Mouse (Mus musculus): ENCODE measurements around the gene Tomm22. TPM values are rescaled to one million over a fixed set of nuclear protein-coding genes. Genes with fewer than 3 reads are reported as not detected.
A peak's percentile ranks its signal among the peaks of the same experiment; 100 is the strongest.

Gene Tomm22
- polyA plus RNA-seq, 1 experiment, result 129 TPM

GRCm38 (mm10) chr15:79715646-79716045, 45.0 kb downstream of the Tomm22 start:
- Histone ChIP-seq H3K4me1 (ENCODE audit: control insufficient read depth, insufficient read depth, low read length) (peaks cover 5% of the 10 kb centered on the region), H3K4me3 (ENCODE audit: insufficient read depth, low read length) (no peak overlapping the region), H3K27ac (ENCODE audit: insufficient read depth, low read depth, low read length) (no peak overlapping the region)
- TF ChIP-seq POLR2A (IDR thresholded peaks at IDR 0.05; ENCODE audit: borderline replicate concordance, low read depth, low read length), result no peak
- TF ChIP-seq CTCF (IDR thresholded peaks at IDR 0.05; ENCODE audit: low read depth, low read length), result no peak

GRCm38 (mm10) chr15:79716710-79717109, 46.0 kb downstream of the Tomm22 start:
- Histone ChIP-seq H3K27ac (ENCODE audit: insufficient read depth, low read depth, low read length) (no peak overlapping the region), H3K4me3 (ENCODE audit: insufficient read depth, low read length) (no peak overlapping the region), H3K4me1 (ENCODE audit: control insufficient read depth, insufficient read depth, low read length) (peaks cover 9% of the 10 kb centered on the region)
- TF ChIP-seq POLR2A (IDR thresholded peaks at IDR 0.05; ENCODE audit: borderline replicate concordance, low read depth, low read length), result no peak
- TF ChIP-seq CTCF (IDR thresholded peaks at IDR 0.05; ENCODE audit: low read depth, low read length), result no peak

- TF ChIP-seq CTCF (IDR thresholded peaks at IDR 0.05; ENCODE audit: low read depth, low read length) (no peak), POLR2A (IDR thresholded peaks at IDR 0.05; ENCODE audit: borderline replicate concordance, low read depth, low read length) (no peak)
- H3K4me3 ChIP-seq (ENCODE audit: insufficient read depth, low read length), result no peak overlapping the region
- H3K4me1 ChIP-seq (ENCODE audit: control insufficient read depth, insufficient read depth, low read length), result peaks cover 9% of the 10 kb centered on the region
- H3K27ac ChIP-seq (ENCODE audit: insufficient read depth, low read depth, low read length), result peak overlapping the region; percentile 48
These were observed 49.6 kb downstream of the Tomm22 start for GRCm38 (mm10) chr15:79720267-79720666.

- peaks cover 9% of the 10 kb centered on the region for H3K4me1 ChIP-seq (ENCODE audit: control insufficient read depth, insufficient read depth, low read length)
- H3K4me3 ChIP-seq (ENCODE audit: insufficient read depth, low read length), result no peak overlapping the region
- no peak for TF ChIP-seq POLR2A (IDR thresholded peaks at IDR 0.05; ENCODE audit: borderline replicate concordance, low read depth, low read length)
- peak overlapping the region; percentile 48 for H3K27ac ChIP-seq (ENCODE audit: insufficient read depth, low read depth, low read length)
These were observed 50.1 kb downstream of the Tomm22 start for GRCm38 (mm10) chr15:79720796-79721195.

Other genes starting within 250 kb of the Tomm22 start
- gene Csnk1e, start 215.3 kb upstream of the Tomm22 start, polyA plus RNA-seq (2012; ENCODE audit: insufficient read depth, insufficient read length, missing spikeins), result 60.7 and 61.8 TPM in 2 replicates
- gene Kcnj4, start 165.6 kb upstream of the Tomm22 start, polyA plus RNA-seq (2012; ENCODE audit: insufficient read depth, insufficient read length, missing spikeins), result not detected in 2 replicates
- gene Kdelr3, start 154.4 kb upstream of the Tomm22 start, polyA plus RNA-seq (2012; ENCODE audit: insufficient read depth, insufficient read length, missing spikeins), result not detected in 2 replicates
- gene Ddx17, start 124.1 kb upstream of the Tomm22 start, polyA plus RNA-seq (2012; ENCODE audit: insufficient read depth, insufficient read length, missing spikeins), result 212 and 228 TPM in 2 replicates
- 0.86 TPM in 1 of 2 replicates, not detected in the other for gene Dmc1, start 65.8 kb upstream of the Tomm22 start, polyA plus RNA-seq (2012; ENCODE audit: insufficient read depth, insufficient read length, missing spikeins)
- 2.2 and 2.6 TPM in 2 replicates for gene Fam227a, start 11.9 kb upstream of the Tomm22 start, polyA plus RNA-seq (2012; ENCODE audit: insufficient read depth, insufficient read length, missing spikeins)
- gene Cby1, start 11.7 kb upstream of the Tomm22 start, polyA plus RNA-seq (2012; ENCODE audit: insufficient read depth, insufficient read length, missing spikeins), result 12.5 and 14.7 TPM in 2 replicates
- gene Josd1, start 17.1 kb downstream of the Tomm22 start, polyA plus RNA-seq (2012; ENCODE audit: insufficient read depth, insufficient read length, missing spikeins), result 20.2 and 21.0 TPM in 2 replicates
- 27.1 and 32.7 TPM in 2 replicates for gene Gtpbp1, start 20.0 kb downstream of the Tomm22 start, polyA plus RNA-seq (2012; ENCODE audit: insufficient read depth, insufficient read length, missing spikeins)
- gene Sun2, start 71.7 kb downstream of the Tomm22 start, polyA plus RNA-seq (2012; ENCODE audit: insufficient read depth, insufficient read length, missing spikeins), result 57.1 and 63.2 TPM in 2 replicates
- 23.9 and 26.0 TPM in 2 replicates for gene Dnal4, start 107.0 kb downstream of the Tomm22 start, polyA plus RNA-seq (2012; ENCODE audit: insufficient read depth, insufficient read length, missing spikeins)
- gene Nptxr, start 133.9 kb downstream of the Tomm22 start, polyA plus RNA-seq (2012; ENCODE audit: insufficient read depth, insufficient read length, missing spikeins), result 3.1 and 4.5 TPM in 2 replicates
- gene Npcd, start 163.4 kb downstream of the Tomm22 start, polyA plus RNA-seq (2012; ENCODE audit: insufficient read depth, insufficient read length, missing spikeins), result not detected in 2 replicates
- gene Cbx6, start 163.8 kb downstream of the Tomm22 start, polyA plus RNA-seq (2012; ENCODE audit: insufficient read depth, insufficient read length, missing spikeins), result 7.4 and 7.9 TPM in 2 replicates
- gene Apobec3, start 220.8 kb downstream of the Tomm22 start, polyA plus RNA-seq (2012; ENCODE audit: insufficient read depth, insufficient read length, missing spikeins), result 179 and 198 TPM in 2 replicates

Data from bone marrow macrophage, adult 2 months (primary cell).